ENCODE assay signal across 8 mouse cellular contexts in the genomic region with DNA sequence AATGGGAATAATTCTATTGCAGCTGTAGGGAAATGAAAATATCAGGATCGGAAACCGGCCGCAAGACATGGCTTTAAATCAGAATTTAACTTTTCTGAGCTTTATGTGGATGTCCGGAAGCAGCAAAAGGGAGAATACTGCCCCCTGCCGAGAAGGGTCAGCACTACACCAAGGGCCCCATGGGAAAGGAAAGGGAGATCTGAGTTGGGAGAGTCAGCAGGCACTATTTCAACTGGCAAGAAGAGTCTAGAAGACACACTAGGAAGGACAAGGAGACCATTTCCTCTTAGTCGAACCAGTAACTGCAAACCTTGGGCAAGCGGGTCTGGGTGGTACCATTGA. TPM values are rescaled to one million over a fixed set of nuclear protein-coding genes. Genes with fewer than 3 reads are reported as not detected.
A peak's percentile ranks its signal among the peaks of the same experiment; 100 is the strongest.
DNase-seq lines count a peak whose midpoint lies in the region; ATAC-seq and TF ChIP-seq lines count a peak whose summit lies in the region.

No protein-coding gene starts in this region.

- DNase-seq in ZHBTc4 (ENCODE audit: low read depth, low spot score), result peak; percentile 75
- DNase-seq in gastrocnemius, adult 8-10 months (ENCODE audit: low spot score in 2 of 2), result peak; percentile 72 to 84
- DNase-seq in hindlimb bud, embryonic 11.5 days (ENCODE audit: extremely low spot score, low read depth, low spot score), result peak; percentile 54
- DNase-seq in left cerebral cortex, adult 2 months (ENCODE audit: extremely low spot score in 1 of 2, low spot score in 2 of 2), result peak; percentile 82 to 88
- DNase-seq in right cerebral cortex, adult 18-20 months, result peak; percentile 86
- DNase-seq in urinary bladder, postnatal 10 days (ENCODE audit: low spot score), result peak; percentile 36

- peak overlapping the region; percentile 94 for H3K27ac ChIP-seq in left cerebral cortex, adult 2 months

- intact Hi-C loops in left cerebral cortex, adult 2 months (cut with DNase I), result loop anchor here (2.0 to 10.0 kb wide), 4 partner anchors 24 to 560 kb away; a partner anchor contains a TSS

- peak overlapping the region; percentile 63 for H3K4me3 ChIP-seq in left cerebral cortex, adult 2 months

- TF ChIP-seq CTCF in left cerebral cortex, adult 2 months (IDR thresholded peaks at IDR 0.05), result peak; percentile 93

- peak; percentile 84 for ATAC-seq in common myeloid progenitor, adult 5-6 weeks (replicated peaks; ENCODE audit: low read depth, poor library complexity, severe bottlenecking)
- peak; percentile 81 for ATAC-seq in megakaryocyte, adult 5-6 weeks (ENCODE audit: poor library complexity, severe bottlenecking)

RNA-seq across cellular contexts. Expression of a gene that starts 0.8 kb away (rescaled TPM):
- total RNA-seq in common myeloid progenitor, adult 5-6 weeks (2017), result not detected in 2 replicates
- under 1 TPM; 0.08 to 0.41 (median 0.21) TPM for total RNA-seq in gastrocnemius, adult 8-10 months (2022)
- 100 to 1,000 TPM; 111 TPM for total RNA-seq in left cerebral cortex, adult 2 months (2021)
- not detected in 2 replicates for total RNA-seq in megakaryocyte, adult 5-6 weeks (2015)
- not detected in 2 replicates for total RNA-seq in megakaryocyte, adult 5-6 weeks (2017)

RNA-seq across cellular contexts. Expression of a gene that starts 24.2 kb away (rescaled TPM):
- 34.5 and 48.0 TPM in 2 replicates for total RNA-seq in common myeloid progenitor, adult 5-6 weeks (2017)
- total RNA-seq in gastrocnemius, adult 8-10 months (2022), result 10 to 100 TPM; 12.1 to 15.9 (median 13.7) TPM
- total RNA-seq in left cerebral cortex, adult 2 months (2021), result 10 to 100 TPM; 47.6 to 47.8 TPM
- total RNA-seq in megakaryocyte, adult 5-6 weeks (2015), result 411 and 420 TPM in 2 replicates
- total RNA-seq in megakaryocyte, adult 5-6 weeks (2017), result 117 and 131 TPM in 2 replicates

RNA-seq across cellular contexts. Expression of a gene that starts 38.8 kb away (rescaled TPM):
- total RNA-seq in common myeloid progenitor, adult 5-6 weeks (2017), result not detected in 2 replicates
- total RNA-seq in gastrocnemius, adult 8-10 months (2022), result 100 to 1,000 TPM; 145 to 180 (median 166) TPM
- 1 to 10 TPM; 5.3 to 6.4 TPM for total RNA-seq in left cerebral cortex, adult 2 months (2021)
- total RNA-seq in megakaryocyte, adult 5-6 weeks (2015), result 1.5 TPM in 1 of 2 replicates, not detected in the other
- not detected in 2 replicates for total RNA-seq in megakaryocyte, adult 5-6 weeks (2017)

RNA-seq across cellular contexts. Expression of a gene that starts 47.8 kb away (rescaled TPM):
- total RNA-seq in common myeloid progenitor, adult 5-6 weeks (2017), result 1.8 TPM in 1 of 2 replicates, not detected in the other
- under 1 TPM in 2 of 4 experiments, not detected in 2; 0.07 to 0.10 TPM for total RNA-seq in gastrocnemius, adult 8-10 months (2022)
- under 1 TPM; 0.12 to 0.29 TPM for total RNA-seq in left cerebral cortex, adult 2 months (2021)
- not detected in 2 replicates for total RNA-seq in megakaryocyte, adult 5-6 weeks (2015)
- not detected in 2 replicates for total RNA-seq in megakaryocyte, adult 5-6 weeks (2017)

Comparison
In these comparisons a context has a peak if more than half of its experiments do, and no peak if none do; other contexts are left out.
1. Peak in every context shown above with its lines: DNase-seq, ATAC-seq, H3K4me3 ChIP-seq and H3K27ac ChIP-seq.
2. DNase-seq: peak in every context shown above with its lines; median percentile 86 in right cerebral cortex, adult 18-20 months; 85 in left cerebral cortex, adult 2 months; 78 in gastrocnemius, adult 8-10 months; 75 in ZHBTc4; 54 in hindlimb bud, embryonic 11.5 days; 36 in urinary bladder, postnatal 10 days.
3. RNA of a gene that starts 0.8 kb away (total RNA-seq): 111 TPM in left cerebral cortex, adult 2 months; 0.08 to 0.41 TPM in gastrocnemius, adult 8-10 months, not detected in common myeloid progenitor, adult 5-6 weeks and not detected in megakaryocyte, adult 5-6 weeks; every median in the first group is over 10 times any median in the second.
4. RNA of a gene that starts 38.8 kb away (total RNA-seq): 145 to 180 TPM in gastrocnemius, adult 8-10 months; 5.3 to 6.4 TPM in left cerebral cortex, adult 2 months, 1.5 TPM in megakaryocyte, adult 5-6 weeks and not detected in common myeloid progenitor, adult 5-6 weeks; every median in the first group is over 10 times any median in the second.